Mouse (Mus musculus) spleen, postnatal 0 days (tissue): Measurements from ENCODE around the gene Gltp. TPM values are rescaled to one million over a fixed set of nuclear protein-coding genes. Genes with fewer than 3 reads are reported as not detected.

Experiments used
- polyA plus RNA-seq: library from polyadenylated mRNA; unstranded; fragments of >200 nt; fragmentation: Nextera tagmentation; extraction: Ambion mirVana; gene quantifications from 2 replicates; pipeline ENCODE4 v1.2.1, GENCODE M21; 2015

The Gltp gene
- polyA plus RNA-seq = 51.1 and 60.1 TPM in 2 replicates

GRCm38 (mm10) chr5:114690633-114691567 lies at the start of gene Gltp:
Gene Gltp, minus strand, starts transcription at chr5:114690984.

DNA sequence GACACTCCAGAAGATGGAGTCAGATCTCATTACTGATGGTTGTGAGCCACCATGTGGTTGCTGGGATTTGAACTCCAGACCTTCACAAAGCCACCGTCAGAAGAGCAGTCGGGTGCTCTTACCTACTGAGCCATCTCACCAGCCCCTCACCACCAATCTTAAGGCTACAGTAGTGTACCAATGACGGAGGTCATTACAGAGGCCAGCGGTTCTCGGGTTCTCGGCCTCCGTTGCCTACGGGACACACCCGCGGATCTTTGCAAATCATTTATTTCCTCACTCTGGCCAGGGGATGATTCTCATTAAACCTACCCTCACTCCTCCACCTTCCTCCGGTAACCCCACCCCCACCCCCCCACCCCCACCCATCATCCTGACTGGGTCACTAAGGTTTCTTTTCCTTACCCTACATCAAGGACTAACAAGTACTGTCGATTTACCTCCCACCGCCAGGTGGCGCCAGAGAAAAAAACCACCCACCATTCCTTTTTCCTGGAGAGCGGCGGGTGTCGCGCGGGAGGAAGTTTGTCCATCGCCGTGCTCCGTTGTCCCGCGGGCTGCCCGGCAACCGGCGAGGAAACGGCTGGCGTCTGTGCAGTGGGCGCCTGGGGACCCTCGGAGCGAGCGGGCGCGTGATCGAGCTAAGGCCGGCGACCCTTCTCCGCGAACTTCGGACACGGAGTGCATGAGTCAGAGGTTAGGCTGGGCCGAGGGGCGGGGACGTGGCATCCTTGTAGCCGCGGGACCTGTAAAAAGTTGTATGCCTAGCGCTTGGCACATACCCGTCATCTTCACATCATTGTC lies 16.7 kb upstream of the Gltp start, which contains the start of gene Tchp:
Tchp (plus strand) TSS at position 496 of the 804 bp plus-strand sequence.

GRCm38 (mm10) chr5:114658255-114658654 lies 32.5 kb downstream of the Gltp start, which contains the start of gene Trpv4:
Gene Trpv4, minus strand, starts transcription at chr5:114658421.

Other genes with a start within 250 kb of the Gltp start
- gene Mmab, start 246.9 kb downstream of the Gltp start, polyA plus RNA-seq = 5.7 and 6.3 TPM in 2 replicates
- 6.0 and 6.1 TPM in 2 replicates for gene Mvk, start 246.7 kb downstream of the Gltp start, polyA plus RNA-seq
- 0.31 and 0.58 TPM in 2 replicates for gene Fam222a, start 123.0 kb downstream of the Gltp start, polyA plus RNA-seq
- 0.79 and 1.4 TPM in 2 replicates for gene Trpv4, start 32.6 kb downstream of the Gltp start, polyA plus RNA-seq
- 7.1 and 7.6 TPM in 2 replicates for gene Tchp, start 16.8 kb upstream of the Gltp start, polyA plus RNA-seq
- 70.7 and 71.6 TPM in 2 replicates for gene Ankrd13a, start 83.7 kb upstream of the Gltp start, polyA plus RNA-seq
- 27.4 and 31.5 TPM in 2 replicates for gene Git2, start 84.5 kb upstream of the Gltp start, polyA plus RNA-seq
- gene 1500011B03Rik, start 132.5 kb upstream of the Gltp start, polyA plus RNA-seq = 86.2 and 97.3 TPM in 2 replicates
- gene 4930519G04Rik, start 162.7 kb upstream of the Gltp start, polyA plus RNA-seq = not detected in 2 replicates
- gene Gm9936, start 167.7 kb upstream of the Gltp start, polyA plus RNA-seq = not detected in 2 replicates
- 16.7 and 27.2 TPM in 2 replicates for gene Oasl2, start 206.0 kb upstream of the Gltp start, polyA plus RNA-seq
- 4.0 and 4.1 TPM in 2 replicates for gene Oasl1, start 232.3 kb upstream of the Gltp start, polyA plus RNA-seq